Mouse (Mus musculus): ENCODE data around the gene Gm28576.
"Not testable (repeated sequence)": the region's sequence is repeated elsewhere in the genome, so short reads cannot be mapped to it uniquely, and the experiment has no call there.

The Gm28576 gene

DNA sequence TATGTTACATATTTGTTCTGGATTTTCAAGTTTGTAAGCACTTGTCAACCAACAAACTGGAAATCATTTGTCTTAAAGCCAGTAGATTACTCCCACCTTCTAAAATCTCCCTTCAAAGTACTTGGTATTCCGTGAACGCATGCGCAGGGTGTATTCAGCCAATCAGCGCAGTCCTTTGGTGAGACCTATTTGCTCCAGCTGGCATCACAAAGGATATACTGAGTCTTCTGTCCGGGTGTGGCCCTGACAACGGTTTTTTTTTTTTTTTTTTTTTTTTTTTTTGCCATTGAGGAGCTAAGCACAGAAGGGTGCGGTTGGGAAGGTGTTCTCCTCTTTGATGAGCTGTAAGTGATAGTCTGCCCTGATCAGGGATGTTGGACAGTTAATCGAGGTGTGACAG is at the start of gene Gm28576:
Gm28576 (plus strand) TSS at position 301 of the 400 bp plus-strand sequence.
- DNase-seq (ENCODE audit: low read depth, low spot score): not testable (repeated sequence)

Measured in c-Kit-negative CD71-positive TER-119-positive erythroid progenitor cells, embryonic 14.5 days (primary cell).